Mouse (Mus musculus) yolk sac, embryonic 10.5 days (tissue): ENCODE results near the gene Rce1.
A peak's percentile ranks its signal among the peaks of the same experiment; 100 is the strongest.

Experiments used
- DNase-seq: peaks from one replicate; pipeline ENCODE4 v3.0.0-alpha.2; 2017; ENCODE audit warnings: low spot score

The Rce1 gene

DNA sequence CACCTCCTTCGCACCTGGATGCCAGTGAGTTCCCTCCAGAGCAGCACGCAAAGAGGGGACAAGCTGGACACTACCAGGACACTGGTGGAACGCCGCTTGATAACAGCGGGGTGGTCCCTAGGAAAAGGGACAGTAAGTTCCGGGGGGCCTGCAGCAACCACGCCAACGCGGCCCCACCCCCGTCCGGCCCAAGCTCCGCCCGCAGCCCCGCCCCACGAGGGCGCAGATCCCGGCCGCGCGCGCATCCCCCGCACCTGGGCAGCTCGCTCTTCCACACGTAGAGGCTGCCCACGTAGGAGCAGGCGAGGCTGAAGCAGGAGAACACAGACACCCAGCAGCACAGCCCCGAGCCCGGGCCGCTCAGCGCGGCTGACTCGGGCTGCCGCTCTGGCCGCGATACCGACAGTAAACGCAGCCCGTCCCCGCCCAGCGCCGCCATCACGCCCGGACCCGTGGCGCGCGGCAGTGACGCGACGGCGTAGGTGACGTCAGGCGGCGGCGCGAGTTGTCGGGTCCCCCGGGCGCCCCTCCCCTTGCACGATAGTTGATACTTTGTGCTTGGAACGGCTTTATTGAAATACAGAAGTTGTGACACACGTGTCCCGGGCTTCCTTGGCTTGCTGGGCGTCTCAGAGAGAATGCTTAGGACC, at the start of gene Rce1:
Gene Rce1 (minus strand): TSS at position 463 of the 650 bp plus-strand sequence.
- peak; percentile 91 for DNase-seq

DNA sequence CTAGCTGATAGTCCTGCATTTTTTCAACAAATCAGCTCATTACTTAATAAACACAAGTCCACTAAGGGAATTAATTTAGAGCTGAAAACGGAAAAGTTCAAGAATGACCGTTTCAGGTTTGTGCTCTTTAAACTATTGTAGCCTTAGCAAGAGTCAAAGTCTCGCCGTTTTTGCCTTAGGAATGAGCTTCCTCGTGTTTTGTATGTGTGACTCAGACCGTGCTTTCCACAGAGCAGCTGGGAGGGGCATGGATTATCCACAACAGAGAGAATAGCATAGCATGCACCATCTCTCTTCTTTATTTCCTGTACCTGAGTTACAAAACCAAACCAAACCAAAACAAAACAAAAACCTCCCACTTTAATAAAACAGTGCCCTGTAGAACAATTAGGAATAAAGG, 47.0 kb upstream of the Rce1 start:
- no peak for DNase-seq

DNA sequence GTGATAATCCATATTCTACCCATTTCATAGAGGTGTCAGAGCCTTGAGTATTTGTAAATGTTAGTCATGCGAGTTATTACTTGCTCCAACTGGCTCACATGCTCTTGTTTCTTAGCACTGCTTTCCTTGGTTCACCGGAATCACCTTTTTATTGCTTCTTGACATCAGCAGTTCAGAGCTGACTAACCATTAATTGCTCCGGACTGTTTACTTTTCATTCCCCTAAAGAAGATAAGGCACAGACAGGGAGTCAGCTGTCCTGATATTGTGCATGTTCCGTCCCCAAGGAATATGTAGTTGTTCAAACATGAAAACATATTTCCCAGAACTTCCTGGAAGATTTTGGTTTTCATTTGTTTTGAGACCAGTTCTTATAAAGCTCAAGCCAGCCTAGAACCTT, 45.3 kb upstream of the Rce1 start:
- DNase-seq = no peak

DNA sequence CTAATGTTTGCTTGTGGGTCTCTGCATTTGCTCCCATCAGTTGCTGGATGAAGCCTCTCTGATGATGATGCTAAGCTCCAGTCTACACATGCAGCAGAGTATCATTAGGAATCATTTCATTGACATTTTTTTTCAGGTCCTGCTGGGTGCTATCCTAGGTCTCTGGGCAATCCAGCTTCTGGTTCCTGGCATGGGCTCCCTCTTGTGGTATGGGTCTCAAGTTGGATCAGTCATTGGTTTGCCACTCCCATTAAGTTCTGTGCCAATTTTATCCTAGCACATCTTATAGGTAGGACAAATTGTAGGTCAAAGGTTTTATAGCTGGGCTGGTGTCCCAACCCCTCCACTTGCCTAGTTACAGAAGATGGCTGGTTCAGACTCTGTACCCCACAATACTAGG, 41.4 kb upstream of the Rce1 start:
- no peak for DNase-seq

DNA sequence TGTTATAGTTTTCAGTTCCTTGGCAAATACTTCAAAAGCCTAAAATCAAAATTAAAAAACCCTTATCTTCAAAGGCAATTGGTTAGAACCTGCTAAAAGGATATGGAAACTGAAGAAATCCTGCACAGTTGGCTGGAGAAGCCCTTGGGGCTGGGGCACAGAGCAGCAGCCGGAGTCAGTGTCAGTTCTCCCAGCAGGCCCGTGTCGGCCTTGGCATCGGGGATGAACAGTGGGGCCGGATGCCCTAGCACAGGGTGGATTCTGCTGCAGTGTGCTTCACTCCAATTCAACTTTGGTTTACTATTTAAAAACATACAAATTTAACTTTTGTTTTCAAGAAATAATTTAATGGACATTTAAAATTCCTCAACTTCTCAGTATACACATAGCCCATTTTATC, 32.7 kb upstream of the Rce1 start:
- no peak for DNase-seq

DNA sequence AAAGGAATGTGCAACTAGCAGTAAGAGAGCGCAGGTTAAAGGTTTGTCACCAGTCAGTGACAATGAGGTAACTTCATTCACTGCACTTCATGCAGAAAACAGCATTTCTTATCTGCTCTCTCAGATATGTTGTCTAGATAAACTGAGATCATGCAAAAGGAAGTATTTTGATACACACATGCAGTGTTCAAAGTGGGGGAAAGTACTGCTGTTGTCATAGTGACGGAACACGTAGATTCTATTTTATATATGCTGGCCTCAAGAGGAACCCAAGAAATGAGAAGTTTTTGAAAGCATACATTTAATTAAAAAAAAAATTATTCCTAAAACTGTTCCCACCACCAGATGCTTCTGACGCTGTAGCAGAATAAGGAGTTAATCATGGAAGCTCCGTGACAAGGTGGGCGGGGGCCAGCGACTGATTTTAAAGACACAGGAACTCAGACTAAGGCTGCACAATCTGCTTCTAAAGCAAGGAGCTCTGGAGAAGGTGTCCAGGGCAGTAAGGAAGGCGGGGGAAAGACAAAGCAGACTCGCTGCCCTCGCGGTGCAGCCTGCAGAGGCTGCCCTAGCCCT, 21.6 kb upstream of the Rce1 start:
- DNase-seq = no peak

DNA sequence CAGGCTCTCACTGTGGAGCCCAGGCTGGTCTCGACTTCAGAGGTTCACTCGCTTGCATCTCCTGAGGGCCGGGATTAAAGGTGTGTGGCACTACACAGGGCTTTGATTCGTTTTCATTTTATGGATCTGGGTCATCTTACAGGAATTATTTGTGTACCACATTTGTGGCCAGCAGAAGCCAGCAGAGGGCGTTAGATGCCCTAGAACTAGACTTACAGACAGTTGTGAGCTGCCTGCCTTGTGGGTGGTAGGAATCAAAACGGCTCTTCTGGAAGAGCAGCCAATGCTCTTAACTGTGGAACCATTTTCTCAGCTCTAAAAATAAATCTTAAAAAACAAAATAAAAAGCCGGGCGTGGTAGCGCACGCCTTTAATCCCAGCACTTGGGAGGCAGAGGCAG, 18.8 kb upstream of the Rce1 start:
- DNase-seq = peak; percentile 10

DNA sequence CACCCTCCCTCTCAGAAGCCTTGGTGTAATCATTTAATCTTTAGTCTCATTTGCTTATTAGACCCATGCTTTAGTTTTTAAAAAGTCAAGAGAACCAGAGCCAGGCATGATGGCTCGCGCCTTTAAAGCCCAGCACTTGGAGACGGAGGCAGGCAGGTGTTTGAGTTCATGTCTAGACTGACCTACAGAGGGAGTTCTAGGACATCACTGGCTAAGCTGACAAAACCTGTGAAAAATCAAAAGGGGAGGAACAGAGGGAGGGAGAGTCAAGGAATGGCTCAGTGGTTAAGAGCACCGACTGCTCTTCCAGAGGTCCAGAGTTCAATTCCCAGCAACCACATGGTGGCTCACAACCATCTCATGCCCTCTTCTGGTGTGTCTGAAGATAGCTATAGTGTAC, 10.5 kb upstream of the Rce1 start:
- DNase-seq = no peak

DNA sequence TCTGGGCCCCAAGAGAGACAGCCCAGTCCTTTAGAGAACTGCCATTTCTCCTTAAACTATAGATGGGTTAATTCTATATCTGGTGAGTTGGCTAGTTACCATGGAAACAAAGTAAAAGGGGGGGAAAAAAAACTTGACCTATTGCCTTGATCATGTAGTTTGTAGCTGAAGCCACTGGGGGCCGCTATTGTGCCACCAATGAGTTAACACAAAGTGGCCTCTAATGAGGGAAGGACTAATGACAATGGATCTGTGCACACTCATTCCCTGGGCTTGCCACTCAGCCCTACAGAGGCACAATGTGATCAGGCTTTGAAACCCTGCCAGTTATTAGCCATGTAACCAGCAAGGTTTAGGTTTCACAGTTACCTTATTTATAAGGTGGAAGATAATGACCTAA, 3.4 kb upstream of the Rce1 start:
- DNase-seq = peak; percentile 35

DNA sequence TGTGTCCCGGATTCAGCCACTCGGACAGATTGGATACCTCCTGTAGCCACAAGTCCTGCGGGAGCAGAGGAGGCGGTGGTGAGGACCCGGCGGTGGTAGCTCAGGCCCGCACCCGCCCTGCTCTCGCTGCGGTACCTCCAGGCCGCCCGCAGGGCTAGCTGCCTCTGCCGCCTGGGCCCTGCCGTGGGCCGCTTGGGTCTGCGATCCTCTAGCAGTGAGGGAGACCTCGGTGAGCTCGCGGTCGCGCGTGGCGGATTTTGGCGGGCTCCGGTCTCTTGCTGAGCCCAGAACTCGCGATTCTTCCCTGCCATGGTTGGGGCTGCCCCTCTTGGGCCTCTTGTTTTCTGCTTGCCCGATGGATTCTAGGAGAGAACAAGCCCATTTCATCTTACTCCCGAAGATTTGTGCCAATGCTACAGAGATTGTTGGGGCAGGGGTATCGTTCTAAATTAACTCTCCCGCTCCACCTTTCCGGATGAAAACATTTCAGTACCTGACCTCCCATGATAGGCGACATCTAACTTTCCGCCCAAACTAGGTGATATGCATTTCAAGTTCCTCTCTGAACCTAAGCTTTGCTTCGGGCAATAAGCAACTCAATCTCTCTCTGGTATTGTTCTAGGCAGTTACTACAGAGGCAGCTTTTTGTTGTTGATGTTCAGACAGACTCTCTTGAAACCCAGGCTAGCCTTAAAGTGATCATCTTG, 541 bp upstream of the Rce1 start:
- no peak for DNase-seq

DNA sequence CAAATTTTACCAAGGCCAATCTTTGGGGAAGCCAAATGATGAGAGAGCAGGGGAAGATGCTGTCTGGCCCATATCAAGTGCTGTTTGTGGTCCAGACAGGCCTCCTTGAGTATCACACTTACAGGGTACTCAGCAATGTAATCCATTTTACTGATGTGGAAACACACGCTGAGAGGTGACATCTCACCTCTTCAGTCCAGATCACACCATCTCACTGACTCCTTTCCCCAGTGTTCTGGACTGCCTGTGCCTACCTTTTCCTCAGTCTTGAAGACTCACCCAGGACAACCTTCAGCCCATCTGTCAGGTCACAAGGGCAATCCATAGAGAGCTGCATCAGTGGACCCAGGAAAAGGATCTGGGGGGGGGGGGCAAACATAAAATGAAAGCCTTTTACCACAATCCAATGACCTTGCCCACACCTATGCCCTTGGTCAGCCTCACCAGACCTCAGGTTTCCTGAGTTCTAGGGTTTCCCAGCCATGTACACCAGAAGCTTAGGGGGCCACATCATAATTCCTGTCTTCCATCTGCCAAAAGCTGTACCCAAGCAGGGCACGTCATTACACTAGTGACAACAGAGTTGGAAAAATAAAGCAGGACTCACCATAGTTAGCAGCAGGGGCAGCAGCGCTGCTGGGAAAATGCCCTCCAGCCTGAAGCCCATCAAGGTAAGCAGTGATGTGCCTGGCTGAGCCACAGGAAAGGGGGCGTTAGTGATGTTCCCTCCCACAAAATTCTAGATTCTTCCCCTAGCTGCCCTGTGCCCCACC, 849 bp downstream of the Rce1 start:
- peak; percentile 38 for DNase-seq

DNA sequence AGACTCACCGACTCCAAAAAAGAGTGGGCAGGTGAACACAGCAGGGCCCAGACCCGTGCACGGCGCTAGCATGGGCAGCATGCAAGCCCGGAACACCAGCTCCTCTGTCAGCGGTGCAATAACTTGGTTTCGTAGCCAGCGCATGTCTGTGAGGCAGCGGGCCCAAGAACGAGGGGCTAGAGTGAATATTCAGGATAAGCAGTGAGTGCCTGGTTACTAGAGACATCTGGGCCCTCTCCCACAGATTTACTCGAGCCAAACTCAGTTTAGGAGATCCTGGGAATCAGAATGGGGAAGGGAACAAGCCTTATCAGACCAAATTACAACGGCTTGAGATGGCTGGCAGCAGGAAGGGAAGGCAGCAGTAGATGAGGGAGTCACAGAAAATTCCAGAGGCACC, 1.4 kb downstream of the Rce1 start:
- no peak for DNase-seq

DNA sequence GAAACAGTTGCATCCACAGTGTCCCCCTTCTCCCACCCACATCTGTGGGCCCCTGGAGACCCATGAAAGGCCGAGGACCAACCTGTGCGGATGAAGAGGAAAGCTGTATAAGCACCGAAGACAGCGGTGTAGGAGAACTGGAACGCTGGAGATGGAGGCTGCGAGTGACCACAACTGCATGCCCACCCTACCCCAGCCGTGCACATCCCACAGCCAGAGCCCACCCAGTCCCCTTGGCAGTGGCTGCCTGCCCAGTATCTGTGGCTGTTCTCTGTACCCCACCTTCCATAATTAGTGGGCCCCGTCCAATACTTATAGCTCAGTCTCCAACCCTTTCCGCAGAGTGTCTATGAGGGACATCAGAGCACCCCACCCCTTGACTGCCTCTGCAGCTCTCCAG, 2.0 kb downstream of the Rce1 start:
- no peak for DNase-seq

DNA sequence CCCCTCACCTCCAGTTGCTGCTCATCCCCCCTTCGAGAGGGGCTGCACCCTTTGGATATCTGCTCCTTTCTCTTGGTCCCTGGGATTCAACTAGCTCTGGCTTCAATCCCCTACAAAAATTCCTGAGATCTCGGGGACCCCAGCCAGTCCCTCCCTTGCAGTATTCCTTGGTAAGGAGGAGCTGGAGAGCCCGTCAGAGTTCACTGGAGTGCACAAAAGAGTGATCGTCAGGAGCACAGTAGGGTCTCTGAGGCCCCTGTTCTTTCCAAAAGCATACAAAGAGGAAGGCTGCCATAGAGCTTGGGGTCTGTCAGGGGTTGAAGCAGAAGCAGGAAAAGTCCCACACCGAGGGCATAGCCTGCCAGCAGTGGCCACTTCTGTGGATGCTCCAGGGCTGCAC, 2.7 kb downstream of the Rce1 start:
- DNase-seq = no peak

DNA sequence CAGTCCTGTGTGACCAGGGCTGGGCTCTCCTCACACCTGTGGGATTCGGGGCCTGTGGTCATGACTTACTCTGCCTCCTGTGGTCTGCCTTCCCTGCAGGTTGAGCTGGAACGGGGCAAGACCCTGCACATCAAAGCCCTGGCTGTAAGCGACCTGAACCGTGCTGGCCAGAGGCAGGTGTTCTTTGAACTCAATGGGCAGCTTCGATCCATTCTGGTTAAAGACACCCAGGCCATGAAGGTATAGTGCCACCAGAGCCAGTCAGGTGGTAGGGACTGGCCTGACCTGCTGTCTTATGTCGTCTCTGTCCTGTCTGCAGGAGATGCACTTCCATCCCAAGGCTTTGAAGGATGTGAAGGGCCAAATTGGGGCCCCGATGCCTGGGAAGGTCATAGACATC, 4.7 kb downstream of the Rce1 start:
- no peak for DNase-seq

DNA sequence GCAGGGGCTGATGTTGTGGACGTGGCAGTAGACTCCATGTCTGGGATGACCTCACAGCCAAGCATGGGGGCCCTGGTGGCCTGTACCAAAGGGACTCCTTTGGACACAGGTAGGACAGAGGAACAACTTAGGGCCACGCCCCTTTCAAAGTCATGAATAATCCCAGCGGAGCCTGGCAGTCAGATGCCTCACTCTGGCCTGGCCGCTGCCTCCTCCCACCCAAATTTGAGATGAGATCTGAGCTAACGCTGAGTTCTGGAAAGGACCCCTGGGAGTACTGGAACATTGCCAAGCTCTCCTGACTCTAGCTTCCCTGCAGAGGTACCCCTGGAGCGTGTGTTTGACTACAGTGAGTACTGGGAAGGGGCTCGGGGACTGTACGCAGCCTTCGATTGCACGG, 6.0 kb downstream of the Rce1 start:
- DNase-seq = no peak

DNA sequence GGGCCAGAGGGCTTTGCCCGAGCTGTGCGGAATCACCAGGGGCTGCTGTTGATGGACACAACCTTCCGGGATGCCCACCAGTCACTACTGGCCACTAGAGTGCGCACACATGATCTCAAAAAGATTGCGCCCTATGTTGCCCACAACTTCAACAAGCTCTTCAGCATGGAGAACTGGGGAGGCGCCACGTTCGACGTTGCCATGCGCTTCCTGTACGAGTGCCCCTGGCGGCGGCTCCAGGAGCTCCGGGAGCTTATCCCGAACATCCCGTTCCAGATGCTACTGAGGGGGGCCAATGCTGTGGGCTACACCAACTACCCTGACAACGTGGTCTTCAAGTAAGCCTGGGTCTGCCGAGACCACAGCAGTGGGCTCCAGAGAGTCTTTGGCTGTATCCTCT, 7.3 kb downstream of the Rce1 start:
- no peak for DNase-seq

DNA sequence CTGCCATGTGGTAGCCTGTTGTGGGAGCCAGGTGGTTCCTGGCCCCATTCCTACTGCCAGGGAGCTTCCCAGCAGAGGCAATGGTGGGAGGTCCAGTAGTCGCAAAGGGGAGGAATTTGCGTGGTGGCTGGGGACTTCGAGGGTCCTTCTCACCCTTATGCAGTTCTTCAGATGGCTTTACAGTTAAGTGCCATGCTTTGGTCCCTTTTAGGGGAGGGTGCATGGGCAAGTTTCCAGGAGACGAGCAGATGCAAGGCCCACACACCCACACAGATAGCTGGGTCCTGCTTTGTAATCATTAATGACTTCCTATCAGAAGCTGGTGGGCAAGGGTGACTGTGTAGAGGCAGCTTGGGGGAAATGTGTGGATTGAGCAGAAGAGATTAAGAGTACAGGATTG, 8.9 kb downstream of the Rce1 start:
- no peak for DNase-seq

DNA sequence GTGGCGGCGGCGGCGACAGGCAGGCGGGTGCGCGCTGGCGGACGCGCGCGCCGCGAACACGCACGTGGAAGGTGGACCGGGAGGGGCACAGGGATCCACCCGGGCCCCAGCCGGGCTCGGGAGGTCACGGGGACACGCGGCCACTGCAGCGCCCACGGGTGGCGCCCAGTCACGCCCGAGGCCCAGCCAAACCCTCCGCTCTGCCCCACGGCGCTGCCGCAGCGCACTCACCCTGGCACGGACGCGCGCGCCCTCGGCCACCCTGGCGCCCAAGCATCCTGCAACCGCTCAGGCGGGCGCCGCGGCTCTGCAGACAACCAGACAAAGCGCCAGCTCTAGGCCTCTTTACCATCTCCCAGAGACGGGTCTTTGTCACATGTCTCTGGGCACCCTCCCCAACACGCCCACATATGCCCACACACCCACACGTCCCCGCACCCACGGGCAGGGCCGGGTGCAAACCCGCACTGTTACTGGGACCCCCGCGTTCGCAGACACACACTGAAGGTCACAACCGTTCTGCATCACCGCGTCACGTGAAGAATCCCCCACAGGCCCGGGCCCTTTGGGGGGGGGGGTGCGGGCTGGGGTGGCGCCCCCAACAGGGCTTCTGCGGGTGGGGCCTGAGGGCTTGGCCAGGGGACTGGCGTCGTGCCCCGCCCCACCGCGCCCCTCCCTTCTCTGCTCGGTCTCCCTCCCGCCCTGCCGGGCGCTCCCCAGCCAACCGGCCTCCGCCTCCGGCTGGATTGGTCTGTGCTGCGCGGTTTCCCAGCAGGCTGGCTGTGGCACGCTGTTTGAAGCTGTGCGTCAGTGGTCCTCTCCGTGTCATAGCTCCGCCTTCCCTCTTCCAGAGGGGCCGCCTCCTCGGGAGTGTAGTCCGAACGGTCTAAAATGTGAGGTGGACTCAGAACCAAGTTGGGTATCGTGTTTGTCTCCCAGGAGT, 10.0 kb downstream of the Rce1 start, which contains the start of gene Lrfn4:
Gene Lrfn4 (minus strand): TSS at position 517 of the 943 bp plus-strand sequence.
- DNase-seq = peak; percentile 92

DNA sequence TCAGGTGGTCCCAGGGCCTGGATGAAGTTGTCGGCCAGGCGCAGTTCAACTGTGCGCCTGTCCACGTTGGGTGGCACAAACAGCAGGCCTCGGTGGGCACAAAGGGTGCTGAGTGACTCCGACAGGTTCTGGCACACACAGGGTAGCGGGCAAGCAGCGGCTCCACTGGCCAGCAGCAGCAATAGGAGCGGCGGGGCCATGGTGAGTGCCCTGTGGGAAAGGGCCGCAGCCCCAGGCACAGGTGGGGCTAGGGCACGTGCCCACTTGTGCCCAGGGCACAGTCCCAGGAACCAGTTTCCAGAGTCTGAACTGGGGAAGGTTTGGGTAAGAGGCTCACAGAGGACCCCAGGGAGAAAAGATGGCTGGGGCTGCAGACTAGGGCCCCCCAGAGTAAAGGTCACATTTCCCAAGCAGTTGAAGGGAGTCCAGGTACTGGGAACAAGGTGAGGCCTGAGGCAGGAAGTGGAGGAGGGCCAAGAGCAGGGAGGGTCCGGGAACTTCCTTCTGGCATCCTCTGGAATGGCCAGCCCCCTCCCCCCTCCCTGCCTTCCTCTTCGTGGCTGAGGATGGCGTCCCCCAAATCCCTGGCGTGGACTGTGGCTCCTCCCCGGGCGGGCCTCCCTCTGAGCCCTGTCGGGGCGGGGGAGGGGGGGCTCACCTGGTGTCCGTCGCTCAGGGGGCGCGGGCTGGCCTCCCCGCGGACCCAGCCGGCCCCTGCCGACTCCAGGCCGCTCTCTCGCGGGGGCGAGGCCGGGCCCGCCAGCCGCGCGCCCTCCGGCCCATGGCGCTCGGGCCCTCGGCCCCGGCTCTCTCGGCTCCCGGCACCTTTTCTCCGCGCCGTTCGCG, 10.9 kb downstream of the Rce1 start:
- peak; percentile 67 for DNase-seq
